Mouse (Mus musculus) retina, embryonic 14.5 days (tissue): ENCODE results near the gene AI661453.
A peak's percentile ranks its signal among the peaks of the same experiment; 100 is the strongest.
"Not testable (repeated sequence)": the region's sequence is repeated elsewhere in the genome, so short reads cannot be mapped to it uniquely, and the experiment has no call there.

Source experiments
- DNase-seq: peaks from one replicate; pipeline ENCODE4 v3.0.0-alpha.2; 2015; ENCODE audit warnings: low spot score

Gene AI661453

DNA sequence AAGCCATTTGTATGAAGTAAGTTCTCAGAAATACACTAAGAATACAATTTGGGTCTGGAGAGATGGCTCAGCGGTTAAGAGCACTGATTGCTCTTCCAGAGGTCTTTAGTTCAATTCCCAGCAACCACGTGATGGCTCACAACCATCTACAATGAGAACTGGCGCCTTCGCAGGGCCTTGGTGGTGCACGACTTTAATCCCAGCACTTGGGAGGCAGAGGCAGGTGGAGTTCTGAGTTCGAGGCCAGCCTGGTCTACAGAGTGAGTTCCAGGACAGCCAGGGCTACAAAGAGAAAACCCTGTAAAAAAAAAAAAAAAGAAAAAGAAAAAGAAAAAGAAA lies 66.3 kb downstream of the AI661453 start:
- DNase-seq = not testable (repeated sequence)

DNA sequence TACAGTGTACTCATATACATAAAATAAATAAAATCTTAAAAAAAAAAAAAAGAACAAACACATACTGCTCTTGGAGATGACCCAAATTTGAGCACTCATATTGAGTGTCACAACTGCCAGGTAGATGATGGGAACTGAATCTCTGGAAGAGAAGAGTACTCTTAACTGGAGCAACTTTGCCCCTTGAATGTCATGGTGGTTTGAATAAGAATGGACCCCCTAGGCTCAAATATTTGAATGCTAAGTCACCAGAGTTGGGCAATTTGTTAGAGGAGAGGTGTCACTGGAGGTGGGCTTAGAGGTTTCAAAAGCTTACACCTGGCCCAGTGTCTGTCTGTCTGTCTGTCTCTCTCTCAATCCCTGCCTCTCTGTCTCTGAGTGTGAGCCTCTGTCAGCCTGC lies 67.3 kb downstream of the AI661453 start:
- no peak for DNase-seq

DNA sequence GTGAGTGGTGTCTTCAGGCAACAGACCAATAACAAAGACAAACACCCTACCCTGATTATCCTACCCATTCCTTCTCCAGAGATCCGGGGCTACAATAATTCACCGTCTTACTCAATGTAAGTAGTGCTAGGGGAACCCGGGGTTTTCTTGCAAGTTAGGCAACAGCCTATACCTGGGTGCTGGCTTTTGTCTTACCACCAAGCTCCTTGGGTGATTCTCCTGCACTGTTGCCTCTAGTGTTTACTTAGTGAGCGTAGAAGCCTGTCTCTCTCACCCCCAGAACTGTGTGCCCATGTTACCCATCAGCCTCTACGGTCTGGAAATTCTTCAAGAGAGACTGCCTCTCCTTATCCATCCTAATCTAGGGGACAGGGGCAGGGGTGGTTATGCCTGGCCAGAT lies 67.8 kb downstream of the AI661453 start:
- DNase-seq = no peak

DNA sequence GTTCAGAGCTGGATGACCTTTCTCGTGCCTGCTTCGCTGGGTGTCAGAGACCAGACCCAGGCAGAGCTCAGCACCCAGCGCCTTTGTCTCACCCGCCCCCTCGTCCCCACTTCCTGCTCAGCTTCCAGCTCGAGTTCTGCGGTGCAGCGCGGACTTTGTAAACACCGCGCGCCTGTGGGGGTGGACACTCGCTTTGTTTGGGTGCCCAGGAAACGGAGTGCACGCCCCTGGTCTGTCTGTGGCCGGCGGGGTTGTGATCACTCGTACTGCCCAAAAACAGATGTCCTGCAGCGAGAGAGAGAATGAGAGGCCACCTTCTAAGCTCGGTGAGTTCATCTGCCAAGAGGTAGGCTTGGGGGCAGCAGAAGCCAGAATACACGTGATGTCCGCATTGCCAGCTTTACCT lies 68.5 kb downstream of the AI661453 start, which contains the start of gene Ccnd3:
Gene Ccnd3, plus strand, starts transcription at position 111 of the 406 bp plus-strand sequence.
- DNase-seq = peak; percentile 43

DNA sequence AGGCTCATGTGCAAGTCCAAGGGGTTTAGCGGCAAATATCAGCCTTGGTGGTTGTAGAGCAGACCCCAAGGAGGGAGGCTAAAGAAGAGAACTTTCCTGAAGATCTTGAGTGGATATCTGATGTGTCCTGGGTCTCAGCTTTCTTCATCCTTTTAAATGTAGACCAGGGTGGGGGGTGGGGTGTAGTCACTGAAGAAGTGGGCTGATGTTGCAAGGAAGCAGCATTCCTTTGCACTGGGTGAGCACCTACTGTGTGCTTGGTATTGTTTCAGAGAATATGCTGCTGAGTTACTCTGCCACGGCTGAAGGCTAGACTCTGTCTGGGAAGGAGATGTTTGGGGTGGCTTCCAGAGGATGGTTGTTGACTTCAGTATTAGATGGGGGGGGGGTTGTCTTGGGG lies 69.2 kb downstream of the AI661453 start:
- no peak for DNase-seq

DNA sequence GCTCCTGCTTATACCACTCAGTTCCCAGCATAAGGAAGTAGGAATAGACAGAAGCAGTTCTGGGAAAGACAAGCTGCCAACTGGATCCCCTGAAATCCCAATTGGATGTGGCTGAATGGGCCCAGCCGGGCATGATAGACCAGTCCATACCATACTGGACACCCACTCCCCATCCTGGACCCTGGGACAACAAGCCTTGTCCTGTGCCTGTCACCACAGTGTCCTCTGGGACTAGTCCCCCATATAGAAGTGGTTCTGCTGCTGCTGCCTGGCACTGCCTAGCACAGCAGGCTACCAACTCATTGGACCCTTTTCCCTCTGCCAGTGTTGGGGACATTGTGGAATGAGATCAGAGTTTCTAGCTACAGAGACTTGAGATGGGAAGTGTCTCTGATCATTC lies 69.6 kb downstream of the AI661453 start:
- no peak for DNase-seq

DNA sequence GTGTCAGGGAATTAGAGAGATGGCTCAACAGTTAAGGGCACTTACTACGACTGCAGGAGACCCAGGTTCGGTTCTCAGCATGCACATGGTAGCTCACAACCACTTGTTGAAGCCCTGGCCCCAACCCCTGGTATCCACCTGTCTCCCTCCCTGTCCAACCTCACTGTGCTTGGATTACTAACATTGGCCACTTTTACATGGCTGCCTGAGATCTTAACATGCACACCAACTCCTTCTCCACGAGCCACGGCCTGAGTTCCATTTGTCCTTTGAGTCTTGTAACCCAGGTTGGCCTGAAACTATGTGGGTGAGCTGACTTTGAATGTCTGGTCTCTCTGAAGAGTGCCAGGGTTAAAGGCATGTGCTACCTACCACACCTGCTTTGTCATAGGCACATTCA lies 70.3 kb downstream of the AI661453 start:
- no peak for DNase-seq

DNA sequence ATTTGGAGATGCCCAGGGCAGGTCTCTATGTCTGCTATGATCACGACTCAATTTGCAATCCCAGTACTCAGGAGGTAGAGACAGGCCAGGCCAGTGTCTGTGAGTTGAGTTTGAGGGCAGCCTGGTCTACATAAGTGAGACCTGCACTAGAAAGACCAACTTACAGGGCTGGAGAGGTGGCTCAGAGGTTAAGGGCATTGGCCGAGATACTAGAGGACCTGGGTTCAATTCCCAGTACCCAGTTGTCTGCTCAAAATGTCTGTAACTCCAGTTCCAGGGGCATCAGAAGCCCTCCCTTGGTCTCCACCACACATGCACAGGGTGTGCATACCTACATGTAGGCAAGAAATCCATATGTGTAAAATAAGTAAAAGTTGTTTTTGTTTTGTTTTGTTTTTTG lies 71.1 kb downstream of the AI661453 start:
- DNase-seq = no peak

DNA sequence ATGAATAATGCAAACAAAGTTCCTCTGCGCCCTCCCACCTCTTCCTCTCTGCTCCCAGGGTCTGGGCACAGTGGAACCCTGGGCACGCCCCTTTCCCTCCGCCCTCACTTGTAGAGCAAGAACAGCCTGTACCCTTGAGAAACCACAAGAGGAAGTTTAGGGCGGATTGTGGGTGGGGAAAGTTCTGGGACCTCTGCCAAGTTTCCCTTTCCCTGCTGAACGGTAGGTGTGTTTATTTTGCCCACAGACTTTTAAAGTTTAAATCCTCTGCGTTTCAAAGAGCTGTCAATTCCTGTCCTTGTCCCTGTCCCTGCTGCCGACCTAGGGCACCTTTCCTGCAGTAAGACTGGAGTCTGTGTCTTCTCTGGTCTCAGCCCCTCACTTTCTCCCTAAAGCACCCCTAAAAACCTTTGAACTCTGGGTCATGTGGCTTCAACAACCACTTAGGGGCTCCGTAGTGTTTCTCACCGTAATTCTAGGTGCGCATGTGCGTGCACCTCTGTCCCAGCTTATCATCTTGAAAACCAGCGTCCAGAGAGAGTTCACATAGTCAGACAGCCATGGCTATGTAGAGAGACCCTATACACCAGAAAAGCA lies 71.7 kb downstream of the AI661453 start:
- DNase-seq = no peak

DNA sequence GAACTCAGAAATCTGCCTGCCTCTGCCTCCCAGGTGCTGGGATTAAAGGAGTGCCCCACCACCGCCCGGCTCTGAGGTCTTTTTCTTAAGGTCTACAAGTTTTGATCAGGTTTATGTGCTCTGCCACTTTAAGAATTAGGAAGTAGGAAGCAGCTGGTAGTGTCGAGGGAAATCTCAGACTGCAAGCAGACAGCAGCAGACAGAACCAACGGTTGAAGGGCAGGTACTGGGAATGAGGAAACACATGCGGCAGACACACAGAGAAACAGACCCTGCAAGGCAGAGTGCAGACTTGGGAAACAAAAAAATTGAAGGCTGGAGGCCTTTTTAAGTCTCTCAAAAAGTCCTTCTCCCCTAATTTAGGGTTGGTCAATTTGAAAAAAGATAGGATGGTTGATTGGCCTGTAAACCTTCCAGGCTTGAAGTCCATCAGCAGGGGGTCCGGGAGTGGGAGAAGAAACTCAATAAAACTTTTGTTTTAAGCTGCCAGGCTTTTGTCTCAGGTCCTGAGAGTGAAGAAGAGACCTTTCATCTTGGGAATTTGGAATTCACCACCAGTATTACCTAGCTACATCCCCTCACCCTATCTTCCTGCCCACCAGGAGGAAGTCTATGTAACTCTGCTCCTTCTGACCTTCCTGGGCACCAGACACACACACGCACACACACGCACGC lies 72.8 kb downstream of the AI661453 start:
- DNase-seq = no peak

DNA sequence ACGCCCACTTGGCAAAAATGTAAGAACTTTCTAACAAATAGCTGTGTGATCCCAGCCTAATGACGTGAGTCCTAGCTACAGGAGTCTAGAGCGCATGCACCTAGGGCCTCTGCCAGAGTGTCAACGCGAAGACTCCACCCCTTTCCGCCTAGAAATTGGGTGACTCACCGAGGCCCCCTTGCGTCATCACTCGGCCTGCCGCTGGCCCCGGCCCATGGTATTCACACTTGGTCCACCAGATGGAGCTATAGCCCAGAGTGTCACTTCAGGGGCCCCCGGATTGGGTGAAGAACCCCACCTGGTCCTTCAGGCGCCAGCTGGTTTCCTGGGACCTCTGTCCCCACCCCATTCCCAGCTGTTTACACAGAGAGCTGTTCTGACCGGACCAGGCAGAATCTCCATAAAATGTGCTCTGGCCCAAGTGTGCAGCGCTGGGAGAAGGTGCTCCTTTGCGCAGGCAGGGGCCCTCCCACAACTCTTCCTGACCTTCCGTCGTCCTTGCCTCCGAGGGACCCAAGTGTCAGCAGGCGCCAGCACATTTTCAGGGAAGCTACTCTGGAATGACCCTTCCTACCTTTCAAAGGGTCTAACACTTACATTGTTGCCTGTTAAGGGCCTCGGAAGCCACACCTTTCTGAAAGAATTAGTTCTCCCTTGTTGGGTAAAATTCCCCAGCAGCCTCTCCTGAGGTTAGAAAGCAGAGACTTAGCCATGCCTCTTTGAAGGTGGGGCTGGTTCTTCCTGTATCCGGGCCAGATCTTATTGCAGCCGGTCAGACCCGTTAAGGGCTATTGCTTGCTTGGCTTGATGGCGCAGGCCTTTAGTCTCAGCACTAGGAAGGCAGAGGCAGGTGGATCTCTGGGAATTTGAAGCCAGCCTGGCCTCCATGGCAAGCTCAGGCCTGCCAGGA lies 75.0 kb downstream of the AI661453 start:
- peak; percentile 98 for DNase-seq

DNA sequence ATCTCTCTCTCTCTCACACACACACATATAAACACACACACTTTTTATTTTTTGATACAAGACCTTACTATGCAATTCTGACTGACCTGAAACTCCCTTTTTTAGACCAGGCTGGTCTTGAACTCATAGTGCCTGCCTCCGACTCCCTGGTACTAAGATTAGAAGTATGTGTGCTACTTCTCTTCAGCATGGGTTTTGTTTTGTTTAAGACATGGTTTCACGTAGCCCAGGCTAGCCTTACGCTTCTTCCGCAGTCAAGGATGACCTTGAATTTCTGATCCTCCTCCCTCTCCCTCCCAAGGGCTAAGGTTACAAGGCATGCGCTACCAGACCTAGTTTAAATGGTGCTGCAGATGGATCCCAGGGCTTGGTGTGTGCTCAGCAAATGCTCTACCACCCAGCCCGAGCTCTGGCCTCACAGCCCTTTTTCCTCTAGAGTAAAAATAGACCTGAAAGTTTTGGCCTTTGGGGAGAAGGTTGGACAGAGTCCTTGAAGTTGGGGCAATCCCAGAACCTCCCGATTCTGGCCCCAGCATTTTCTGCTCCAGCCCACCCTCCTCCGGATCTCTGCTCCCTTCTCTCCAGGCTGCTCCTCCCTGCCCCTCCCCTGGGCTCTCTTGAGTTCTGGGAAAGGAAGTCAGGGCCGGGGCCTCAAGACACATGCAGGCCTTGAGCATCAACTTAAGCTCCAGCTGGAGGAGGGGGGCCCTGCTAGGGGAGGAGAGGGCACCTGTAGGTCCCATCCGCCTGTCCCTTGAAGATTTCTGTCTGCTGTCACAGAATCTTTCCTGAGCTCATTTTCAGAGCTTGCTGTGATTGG lies 76.8 kb downstream of the AI661453 start:
- DNase-seq = no peak

DNA sequence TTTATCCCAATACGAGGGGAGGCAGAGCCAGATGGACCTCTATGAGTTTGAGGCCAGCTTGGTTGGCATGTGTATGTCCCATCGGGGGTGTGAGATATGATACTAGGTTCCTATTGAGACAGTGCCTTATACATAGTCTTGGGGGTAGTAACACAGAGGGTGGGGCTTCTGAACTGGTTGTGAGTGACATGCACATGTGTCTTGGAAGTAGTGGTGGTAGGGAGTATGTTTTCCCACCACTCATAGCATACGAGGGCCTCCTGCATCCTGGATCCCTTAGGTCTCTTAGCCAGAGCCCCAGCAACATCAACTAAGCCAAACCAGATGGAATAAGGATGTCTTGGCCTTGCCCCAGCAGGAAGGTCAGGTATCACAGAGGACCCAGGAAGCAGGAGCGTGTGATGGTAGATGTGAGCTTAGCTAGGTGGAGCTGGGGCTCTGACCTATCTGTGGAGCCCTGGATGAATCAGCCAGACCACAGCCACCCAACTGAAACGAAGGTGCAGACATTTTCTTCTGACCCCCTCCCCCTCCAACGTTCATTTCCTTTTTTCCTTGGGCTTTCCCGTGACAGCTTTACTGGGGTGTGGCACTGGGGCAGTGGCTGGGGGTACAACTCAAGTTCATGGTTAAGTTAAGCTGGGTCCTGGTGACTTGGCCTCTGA lies 78.9 kb downstream of the AI661453 start:
- no peak for DNase-seq

DNA sequence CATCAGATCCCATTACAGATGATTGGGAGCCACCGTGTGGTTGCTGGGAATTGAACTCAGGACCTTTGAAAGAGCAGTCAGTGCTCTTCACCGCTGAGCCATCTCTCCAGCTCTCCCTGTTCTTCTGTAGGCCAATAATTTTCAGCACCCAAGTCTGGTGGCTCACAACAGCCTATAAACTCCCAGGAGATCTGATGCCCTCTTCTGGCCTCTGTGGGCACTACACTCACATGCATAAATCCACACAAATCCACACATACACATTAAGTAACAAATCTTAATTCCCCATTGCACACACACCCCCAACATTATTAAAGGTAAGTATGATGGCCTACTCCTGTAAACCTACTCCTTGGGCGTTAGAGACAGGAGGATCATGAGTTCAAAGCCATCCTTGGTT lies 79.8 kb downstream of the AI661453 start:
- no peak for DNase-seq

DNA sequence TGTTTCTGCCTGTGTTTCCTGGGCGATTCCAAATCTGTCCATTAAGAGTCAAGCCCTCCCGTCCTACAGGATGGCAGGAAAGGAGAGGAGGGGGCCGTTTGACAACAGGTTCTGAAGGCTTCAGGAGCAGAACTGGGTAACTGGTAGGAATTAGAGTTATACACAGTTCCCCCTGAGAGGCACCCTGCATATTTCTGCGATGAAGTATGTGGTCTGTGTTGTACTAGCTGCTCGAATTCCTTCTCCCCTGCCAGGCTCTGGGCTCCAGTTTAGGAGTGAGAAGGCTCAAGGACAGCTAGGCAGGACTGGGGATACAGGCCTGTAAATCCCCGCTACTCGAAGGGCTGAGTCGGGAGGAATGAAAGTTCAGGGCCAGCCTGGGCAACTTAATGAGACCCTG lies 81.8 kb downstream of the AI661453 start:
- DNase-seq = peak; percentile 35
